Mouse (Mus musculus): ENCODE measurements around the gene Itga2b. TPM values are rescaled to one million over a fixed set of nuclear protein-coding genes. Genes with fewer than 3 reads are reported as not detected.

Itga2b gene
- polyA plus RNA-seq, 1 experiment from 2014 or later: 7.0 TPM

GRCm38 (mm10) chr11:102428981-102429540, 40.9 kb downstream of the Itga2b start:
- H3K4me1 ChIP-seq (ENCODE audit: control insufficient read depth, insufficient read depth, low read length): 0 out of 2 replicates have a peak, but pooled peaks cover 3% of the 10 kb centered on the region
- no peak overlapping the region for H3K27ac ChIP-seq (ENCODE audit: low read depth, low read length)
- H3K27me3 ChIP-seq (ENCODE audit: control insufficient read depth, insufficient read depth, low read length): no peaks in the 10 kb centered on the region
- 72% methylated on average over 8 of the region's 8 CpGs for WGBS
- H3K4me3 ChIP-seq (ENCODE audit: low read depth, low read length): no peak overlapping the region
- no peaks in the 10 kb centered on the region for H3K9me3 ChIP-seq (ENCODE audit: control insufficient read depth, low read length)
- no peak overlapping the region for H3K9ac ChIP-seq (replicated peaks; ENCODE audit: low read depth, low read length)
- no peak for ATAC-seq (ENCODE audit: low read depth)
- no peak overlapping the region for H3K4me2 ChIP-seq (ENCODE audit: low read depth, low read length)
- no peaks in the 10 kb centered on the region for H3K36me3 ChIP-seq (ENCODE audit: control insufficient read depth, insufficient read depth, low read length)

DNA sequence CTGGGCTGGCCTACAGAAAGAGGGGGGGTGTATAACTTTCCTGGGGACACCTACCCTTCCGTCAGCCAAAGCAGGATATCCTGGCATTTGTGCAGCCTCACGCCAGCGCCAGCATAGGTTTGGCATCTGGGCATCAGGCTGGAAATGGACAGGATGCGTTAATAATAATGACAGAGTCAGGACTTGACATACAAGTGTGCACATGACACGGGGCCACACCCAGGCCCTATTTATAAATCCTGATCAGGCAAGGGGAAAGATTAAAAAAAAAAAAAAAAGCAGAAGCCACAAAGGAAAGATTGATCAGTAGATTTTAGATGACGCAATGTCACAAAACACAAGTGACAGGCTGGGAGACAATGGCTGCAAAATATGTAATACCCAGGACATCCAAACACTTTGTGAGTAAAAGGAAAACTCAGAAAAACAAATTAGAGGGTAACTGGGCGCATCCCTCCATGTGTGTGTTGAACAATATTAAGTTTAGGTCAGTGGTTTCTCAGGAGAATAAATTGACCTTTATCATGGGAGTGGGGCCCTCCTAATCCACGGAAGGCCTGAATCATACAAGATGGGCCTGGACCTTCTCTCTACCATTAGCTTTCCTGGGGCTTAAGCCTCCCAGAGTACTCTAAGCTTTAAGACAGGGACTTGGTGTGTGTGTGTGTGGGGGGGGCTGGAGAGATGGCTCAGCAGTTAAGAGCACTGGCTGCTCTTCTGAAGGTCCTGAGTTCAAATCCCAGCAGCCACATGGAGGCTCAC, 44.2 kb downstream of the Itga2b start:
- Histone ChIP-seq H3K36me3 (ENCODE audit: control insufficient read depth, insufficient read depth, low read length) (no peaks in the 10 kb centered on the region), H3K4me1 (ENCODE audit: control insufficient read depth, insufficient read depth, low read length) (no peaks in the 10 kb centered on the region), H3K27me3 (ENCODE audit: control insufficient read depth, insufficient read depth, low read length) (no peaks in the 10 kb centered on the region), H3K9me3 (ENCODE audit: control insufficient read depth, low read length) (no peaks in the 10 kb centered on the region), H3K4me2 (ENCODE audit: low read depth, low read length) (no peak overlapping the region), H3K4me3 (ENCODE audit: low read depth, low read length) (no peak overlapping the region), H3K9ac (replicated peaks; ENCODE audit: low read depth, low read length) (no peak overlapping the region), H3K27ac (ENCODE audit: low read depth, low read length) (no peak overlapping the region)
- WGBS: 89% methylated on average over 8 of the region's 8 CpGs
- no peak for ATAC-seq (ENCODE audit: low read depth)

DNA sequence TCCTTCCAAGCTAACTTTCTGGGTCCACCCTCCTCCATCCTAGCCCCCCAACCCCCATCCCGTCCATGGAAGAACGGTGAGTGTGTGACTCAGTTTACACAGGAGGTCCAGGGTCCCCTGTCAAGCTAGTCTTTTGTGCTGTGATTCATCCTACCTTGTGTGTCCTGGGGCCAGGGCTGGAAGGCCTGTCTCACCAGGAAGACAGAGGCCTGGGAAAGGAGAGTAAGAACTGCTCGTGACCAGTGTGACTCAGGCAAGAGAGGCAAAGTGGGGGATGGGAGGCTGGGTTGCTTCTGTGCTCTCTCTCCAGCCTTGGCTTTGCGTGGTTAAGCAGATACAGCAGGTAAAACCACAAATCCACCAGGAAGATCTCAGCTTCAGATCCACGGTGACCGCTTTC, 45.3 kb downstream of the Itga2b start:
- Histone ChIP-seq H3K36me3 (ENCODE audit: control insufficient read depth, insufficient read depth, low read length) (no peaks in the 10 kb centered on the region), H3K27me3 (ENCODE audit: control insufficient read depth, insufficient read depth, low read length) (no peaks in the 10 kb centered on the region), H3K4me3 (ENCODE audit: low read depth, low read length) (no peak overlapping the region), H3K4me1 (ENCODE audit: control insufficient read depth, insufficient read depth, low read length) (no peaks in the 10 kb centered on the region), H3K27ac (ENCODE audit: low read depth, low read length) (no peak overlapping the region), H3K9ac (replicated peaks; ENCODE audit: low read depth, low read length) (no peak overlapping the region), H3K9me3 (ENCODE audit: control insufficient read depth, low read length) (peaks cover 2% of the 10 kb centered on the region; the same call in 1 of the 2 replicates), H3K4me2 (ENCODE audit: low read depth, low read length) (no peak overlapping the region)
- no peak for ATAC-seq (ENCODE audit: low read depth)
- WGBS: 78% methylated on average over 6 of the region's 6 CpGs

GRCm38 (mm10) chr11:102421559-102421958, 48.4 kb downstream of the Itga2b start:
- no peaks in the 10 kb centered on the region for H3K36me3 ChIP-seq (ENCODE audit: control insufficient read depth, insufficient read depth, low read length)
- peaks cover 2% of the 10 kb centered on the region; the same call in 1 of the 2 replicates for H3K9me3 ChIP-seq (ENCODE audit: control insufficient read depth, low read length)
- H3K4me2 ChIP-seq (ENCODE audit: low read depth, low read length): no peak overlapping the region
- H3K27ac ChIP-seq (ENCODE audit: low read depth, low read length): no peak overlapping the region
- H3K27me3 ChIP-seq (ENCODE audit: control insufficient read depth, insufficient read depth, low read length): no peaks in the 10 kb centered on the region
- H3K9ac ChIP-seq (replicated peaks; ENCODE audit: low read depth, low read length): no peak overlapping the region
- WGBS: 56% methylated on average over 8 of the region's 8 CpGs
- no peak overlapping the region for H3K4me3 ChIP-seq (ENCODE audit: low read depth, low read length)
- no peak for ATAC-seq (ENCODE audit: low read depth)
- H3K4me1 ChIP-seq (ENCODE audit: control insufficient read depth, insufficient read depth, low read length): no peaks in the 10 kb centered on the region

GRCm38 (mm10) chr11:102418887-102419286, 51.0 kb downstream of the Itga2b start:
- Histone ChIP-seq H3K4me3 (ENCODE audit: low read depth, low read length) (no peak overlapping the region), H3K27me3 (ENCODE audit: control insufficient read depth, insufficient read depth, low read length) (no peaks in the 10 kb centered on the region), H3K9ac (replicated peaks; ENCODE audit: low read depth, low read length) (no peak overlapping the region), H3K4me1 (ENCODE audit: control insufficient read depth, insufficient read depth, low read length) (no peaks in the 10 kb centered on the region), H3K4me2 (ENCODE audit: low read depth, low read length) (no peak overlapping the region), H3K9me3 (ENCODE audit: control insufficient read depth, low read length) (peaks cover 2% of the 10 kb centered on the region; the same call in 1 of the 2 replicates), H3K36me3 (ENCODE audit: control insufficient read depth, insufficient read depth, low read length) (no peaks in the 10 kb centered on the region), H3K27ac (ENCODE audit: low read depth, low read length) (no peak overlapping the region)
- ATAC-seq (ENCODE audit: low read depth): no peak

- H3K36me3 ChIP-seq (ENCODE audit: control insufficient read depth, insufficient read depth, low read length): no peaks in the 10 kb centered on the region
- H3K4me1 ChIP-seq (ENCODE audit: control insufficient read depth, insufficient read depth, low read length): no peaks in the 10 kb centered on the region
- no peak overlapping the region for H3K27ac ChIP-seq (ENCODE audit: low read depth, low read length)
- no peak overlapping the region for H3K4me2 ChIP-seq (ENCODE audit: low read depth, low read length)
- no peak overlapping the region for H3K4me3 ChIP-seq (ENCODE audit: low read depth, low read length)
- ATAC-seq (ENCODE audit: low read depth): no peak
- peaks cover 2% of the 10 kb centered on the region; the same call in 1 of the 2 replicates for H3K9me3 ChIP-seq (ENCODE audit: control insufficient read depth, low read length)
- no peak overlapping the region for H3K9ac ChIP-seq (replicated peaks; ENCODE audit: low read depth, low read length)
- no peaks in the 10 kb centered on the region for H3K27me3 ChIP-seq (ENCODE audit: control insufficient read depth, insufficient read depth, low read length)
- 89% methylated on average over 1 of the region's 1 CpGs for WGBS
Observed at GRCm38 (mm10) chr11:102417160-102417559, 52.8 kb downstream of the Itga2b start.

DNA sequence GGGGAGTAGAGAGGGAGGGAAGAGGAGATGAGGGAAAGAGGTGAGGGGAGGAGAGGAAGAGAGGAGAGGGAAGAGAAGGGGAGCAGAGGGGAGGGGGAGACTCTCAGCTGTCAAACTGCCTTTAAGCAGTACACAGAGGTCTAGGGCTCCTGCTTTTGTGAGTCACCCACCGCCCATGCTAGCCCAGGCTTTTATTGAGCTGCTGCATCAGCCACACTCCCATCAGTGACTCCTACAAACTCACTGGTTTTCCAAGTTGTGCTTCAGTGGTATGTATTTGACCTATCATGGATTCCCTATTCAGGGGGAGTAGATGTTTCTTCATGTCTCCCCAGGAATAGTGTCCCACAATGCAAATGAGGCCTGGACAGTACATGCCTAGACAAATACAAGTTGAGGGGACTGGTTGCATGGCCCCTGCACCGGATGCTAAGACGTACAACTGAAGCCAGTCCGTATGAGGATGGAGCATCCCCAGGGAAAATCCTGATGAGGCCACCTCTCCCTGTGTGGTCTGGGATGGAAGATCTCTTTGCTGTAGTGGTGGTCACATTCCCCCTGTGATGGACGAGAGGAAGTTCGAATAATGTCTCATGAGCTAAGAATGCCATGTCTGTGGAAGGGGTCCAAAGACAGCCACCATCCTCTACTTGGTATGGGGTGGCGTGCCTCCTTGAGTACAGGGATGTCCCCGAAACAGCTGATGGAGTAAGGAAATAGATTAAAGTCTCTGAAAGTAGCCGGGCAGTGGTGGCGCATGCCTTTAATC, 54.7 kb downstream of the Itga2b start:
- Histone ChIP-seq H3K9ac (replicated peaks; ENCODE audit: low read depth, low read length) (no peak overlapping the region), H3K9me3 (ENCODE audit: control insufficient read depth, low read length) (no peaks in the 10 kb centered on the region), H3K4me1 (ENCODE audit: control insufficient read depth, insufficient read depth, low read length) (no peaks in the 10 kb centered on the region), H3K27me3 (ENCODE audit: control insufficient read depth, insufficient read depth, low read length) (no peaks in the 10 kb centered on the region), H3K4me2 (ENCODE audit: low read depth, low read length) (no peak overlapping the region), H3K4me3 (ENCODE audit: low read depth, low read length) (no peak overlapping the region), H3K36me3 (ENCODE audit: control insufficient read depth, insufficient read depth, low read length) (no peaks in the 10 kb centered on the region), H3K27ac (ENCODE audit: low read depth, low read length) (no peak overlapping the region)
- no peak for ATAC-seq (ENCODE audit: low read depth)
- WGBS: 78% methylated on average over 10 of the region's 10 CpGs

DNA sequence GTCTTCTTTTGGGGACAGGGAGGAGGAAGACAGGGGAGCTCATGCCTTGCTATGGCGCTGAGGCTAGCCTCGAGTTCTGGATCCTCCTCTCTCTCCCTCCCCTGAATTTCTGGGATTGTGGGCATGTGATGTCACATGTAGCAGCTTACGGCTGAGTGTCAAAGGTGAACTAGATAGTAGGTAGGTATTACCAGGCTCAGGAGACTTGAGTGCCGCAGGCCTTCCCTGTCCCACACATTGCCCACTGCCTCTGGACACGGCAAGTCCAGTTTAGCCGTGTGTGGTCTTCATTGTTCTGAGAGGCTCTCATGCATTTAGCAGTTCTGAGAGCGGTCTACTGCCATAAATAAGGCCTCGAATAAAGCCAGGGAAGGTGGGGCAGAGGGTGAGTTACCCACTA, 56.9 kb downstream of the Itga2b start:
- WGBS: 67% methylated on average over 8 of the region's 8 CpGs
- Histone ChIP-seq H3K27ac (ENCODE audit: low read depth, low read length) (no peak overlapping the region), H3K4me2 (ENCODE audit: low read depth, low read length) (no peak overlapping the region), H3K36me3 (ENCODE audit: control insufficient read depth, insufficient read depth, low read length) (no peaks in the 10 kb centered on the region), H3K4me3 (ENCODE audit: low read depth, low read length) (no peak overlapping the region), H3K9ac (replicated peaks; ENCODE audit: low read depth, low read length) (no peak overlapping the region), H3K4me1 (ENCODE audit: control insufficient read depth, insufficient read depth, low read length) (peaks cover 2% of the 10 kb centered on the region; the same call in 1 of the 2 replicates), H3K9me3 (ENCODE audit: control insufficient read depth, low read length) (no peaks in the 10 kb centered on the region), H3K27me3 (ENCODE audit: control insufficient read depth, insufficient read depth, low read length) (no peaks in the 10 kb centered on the region)
- no peak for ATAC-seq (ENCODE audit: low read depth)

- no peaks in the 10 kb centered on the region for H3K27me3 ChIP-seq (ENCODE audit: control insufficient read depth, insufficient read depth, low read length)
- ATAC-seq (ENCODE audit: low read depth): no peak
- H3K9ac ChIP-seq (replicated peaks; ENCODE audit: low read depth, low read length): no peak overlapping the region
- H3K36me3 ChIP-seq (ENCODE audit: control insufficient read depth, insufficient read depth, low read length): no peaks in the 10 kb centered on the region
- H3K27ac ChIP-seq (ENCODE audit: low read depth, low read length): no peak overlapping the region
- H3K9me3 ChIP-seq (ENCODE audit: control insufficient read depth, low read length): no peaks in the 10 kb centered on the region
- WGBS: 8% methylated on average over 11 of the region's 11 CpGs
- H3K4me2 ChIP-seq (ENCODE audit: low read depth, low read length): no peak overlapping the region
- peaks cover 8% of the 10 kb centered on the region for H3K4me1 ChIP-seq (ENCODE audit: control insufficient read depth, insufficient read depth, low read length)
- H3K4me3 ChIP-seq (ENCODE audit: low read depth, low read length): no peak overlapping the region
Observed at GRCm38 (mm10) chr11:102411704-102412103, 58.2 kb downstream of the Itga2b start.

Measured in neural tube, embryonic 14.5 days (tissue).